Comparison of ENCODE assay signal across 16 mouse cellular contexts in the genomic region with DNA sequence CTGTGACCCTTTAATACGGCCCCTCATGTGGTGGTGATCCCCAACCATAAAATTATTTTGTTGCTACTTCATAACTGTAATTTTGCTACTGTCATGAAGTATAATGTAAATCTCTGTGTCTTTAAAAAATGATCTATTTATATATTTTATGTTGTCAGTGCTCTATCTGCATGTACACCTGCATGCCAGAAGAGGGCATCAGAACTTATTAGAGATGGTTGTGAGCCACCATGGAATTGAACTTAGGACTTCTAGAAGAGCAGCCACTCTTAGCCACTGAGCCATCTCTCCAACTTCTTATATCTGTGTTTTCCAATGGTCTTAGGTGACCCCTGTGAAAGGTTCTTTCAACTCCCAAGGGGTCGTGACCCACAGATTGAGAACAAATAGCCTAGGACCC. TPM values are rescaled to one million over a fixed set of nuclear protein-coding genes. Genes with fewer than 3 reads are reported as not detected.
A peak's percentile ranks its signal among the peaks of the same experiment; 100 is the strongest.
DNase-seq lines count a peak whose midpoint lies in the region; ATAC-seq and TF ChIP-seq lines count a peak whose summit lies in the region.
"Had no signal": no experiment of that assay in that cellular context is flagged by ENCODE, and none has a peak within 500 bp of the region (broad histone marks: within the 10 kb centered on the region; RNA-seq: fewer than 3 reads in every experiment).

No protein-coding gene starts in this region.

- H3K4me1 ChIP-seq in embryonic facial prominence, embryonic 11.5 days (ENCODE audit: control insufficient read depth, insufficient read depth, low read length), result no peaks in the 10 kb centered on the region
- peaks cover 11% of the 10 kb centered on the region for H3K4me1 ChIP-seq in embryonic facial prominence, embryonic 10.5 days
- H3K4me1 ChIP-seq in lung, embryonic 14.5 days (ENCODE audit: insufficient read depth), result no peaks in the 10 kb centered on the region
- H3K4me1 ChIP-seq: embryonic facial prominence, embryonic 15.5 days; heart, embryonic 10.5 days; hindbrain, embryonic 15.5 days; neural tube, embryonic 12.5 days had no signal

- H3K9me3 ChIP-seq in embryonic facial prominence, embryonic 11.5 days (replicated peaks; ENCODE audit: control insufficient read depth, low read length), result no peaks in the 10 kb centered on the region
- H3K9me3 ChIP-seq in embryonic facial prominence, embryonic 10.5 days, result no peaks in the 10 kb centered on the region
- no peaks in the 10 kb centered on the region for H3K9me3 ChIP-seq in lung, embryonic 14.5 days (ENCODE audit: low read depth, low read length)
- H3K9me3 ChIP-seq: embryonic facial prominence, embryonic 15.5 days; heart, embryonic 10.5 days; hindbrain, embryonic 15.5 days; limb, embryonic 12.5 days; neural tube, embryonic 12.5 days had no signal

- H3K4me3 ChIP-seq in embryonic facial prominence, embryonic 11.5 days (ENCODE audit: low read depth, low read length), result no peak overlapping the region
- no peak overlapping the region for H3K4me3 ChIP-seq in embryonic facial prominence, embryonic 10.5 days
- no peak overlapping the region for H3K4me3 ChIP-seq in lung, embryonic 14.5 days (ENCODE audit: low read depth, low read length)
- H3K4me3 ChIP-seq: embryonic facial prominence, embryonic 15.5 days; heart, embryonic 10.5 days; hindbrain, embryonic 15.5 days; limb, embryonic 12.5 days; megakaryocyte, embryonic 14.5 days; neural tube, embryonic 12.5 days had no signal

- no peak overlapping the region for H3K9ac ChIP-seq in embryonic facial prominence, embryonic 11.5 days (replicated peaks; ENCODE audit: low read length)
- no peak overlapping the region for H3K9ac ChIP-seq in lung, embryonic 14.5 days
- H3K9ac ChIP-seq: embryonic facial prominence, embryonic 15.5 days; hindbrain, embryonic 15.5 days; limb, embryonic 12.5 days; neural tube, embryonic 12.5 days had no signal

- no peaks in the 10 kb centered on the region for H3K27me3 ChIP-seq in embryonic facial prominence, embryonic 11.5 days (ENCODE audit: control insufficient read depth, insufficient read depth, low read length)
- no peaks in the 10 kb centered on the region for H3K27me3 ChIP-seq in embryonic facial prominence, embryonic 10.5 days (replicated peaks; ENCODE audit: low read depth, poor library complexity, severe bottlenecking)
- H3K27me3 ChIP-seq in lung, embryonic 14.5 days (ENCODE audit: insufficient read depth, low read length), result no peaks in the 10 kb centered on the region
- H3K27me3 ChIP-seq: embryonic facial prominence, embryonic 15.5 days; hindbrain, embryonic 15.5 days; limb, embryonic 12.5 days; megakaryocyte, embryonic 14.5 days; neural tube, embryonic 12.5 days had no signal

- ATAC-seq in embryonic facial prominence, embryonic 11.5 days (replicated peaks; ENCODE audit: insufficient number of reproducible peaks, low FRiP score, low TSS enrichment, low read depth), result no peak
- ATAC-seq in lung, embryonic 14.5 days (ENCODE audit: insufficient read depth), result no peak

- no peak for TF ChIP-seq POLR2A in brain, embryonic 14.5 days (IDR thresholded peaks at IDR 0.05; ENCODE audit: borderline replicate concordance, extremely low read depth, insufficient read depth, insufficient read length, poor library complexity, severe bottlenecking)

- H3K27ac ChIP-seq in embryonic facial prominence, embryonic 11.5 days (replicated peaks; ENCODE audit: low read depth, low read length), result no peak overlapping the region
- no peak overlapping the region for H3K27ac ChIP-seq in embryonic facial prominence, embryonic 10.5 days (replicated peaks)
- no peak overlapping the region for H3K27ac ChIP-seq in lung, embryonic 14.5 days (ENCODE audit: low read depth)
- H3K27ac ChIP-seq: embryonic facial prominence, embryonic 15.5 days; heart, embryonic 10.5 days; hindbrain, embryonic 15.5 days; limb, embryonic 12.5 days; neural tube, embryonic 12.5 days had no signal

- H3K36me3 ChIP-seq in embryonic facial prominence, embryonic 11.5 days (replicated peaks; ENCODE audit: control insufficient read depth, insufficient read depth, low read depth, low read length), result no peaks in the 10 kb centered on the region
- H3K36me3 ChIP-seq in embryonic facial prominence, embryonic 10.5 days (replicated peaks), result peaks cover 8% of the 10 kb centered on the region; the same call in 1 of the 2 replicates
- 0 out of 2 replicates have a peak, but pooled peaks cover 4% of the 10 kb centered on the region for H3K36me3 ChIP-seq in lung, embryonic 14.5 days (ENCODE audit: insufficient read depth)
- H3K36me3 ChIP-seq: embryonic facial prominence, embryonic 15.5 days; heart, embryonic 10.5 days; hindbrain, embryonic 15.5 days had no signal

- no peak overlapping the region for H3K4me2 ChIP-seq in embryonic facial prominence, embryonic 11.5 days (ENCODE audit: low read depth, low read length)
- no peak overlapping the region for H3K4me2 ChIP-seq in lung, embryonic 14.5 days
- H3K4me2 ChIP-seq: embryonic facial prominence, embryonic 15.5 days; hindbrain, embryonic 15.5 days; limb, embryonic 12.5 days; neural tube, embryonic 12.5 days had no signal

- DNase-seq in embryonic facial prominence, embryonic 11.5 days (ENCODE audit: low spot score), result peak; percentile 20
- no peak for DNase-seq in embryonic facial prominence, embryonic 10.5 days (ENCODE audit: low spot score)
- peak; percentile 24 for DNase-seq in lung, embryonic 14.5 days
- no peak for DNase-seq in lung, postnatal 25 days (ENCODE audit: low spot score)
- peak; percentile 5 for DNase-seq in brain, embryonic 14.5 days (ENCODE audit: low read depth)
- DNase-seq in retina, embryonic 14.5 days (ENCODE audit: low spot score), result peak; percentile 25
- no peak for DNase-seq in ovary, postnatal 36 days (ENCODE audit: low spot score)
- DNase-seq in frontal cortex, adult 2 months (ENCODE audit: extremely low spot score in 1 of 2, low spot score in 1 of 2), result no peak
- DNase-seq: spleen, adult 18-20 months; thymus, adult 18-20 months had no signal

- WGBS in embryonic facial prominence, embryonic 11.5 days, result 78% methylated on average over 2 of the region's 2 CpGs
- 81% methylated on average over 2 of the region's 2 CpGs for WGBS in embryonic facial prominence, embryonic 10.5 days
- 75% methylated on average over 2 of the region's 2 CpGs for WGBS in lung, embryonic 14.5 days

- TF ChIP-seq CTCF in lung, embryonic 14.5 days (IDR thresholded peaks at IDR 0.05; ENCODE audit: low read depth), result peak; percentile 40; the same call in 1 of the 2 replicates
- TF ChIP-seq CTCF in brain, embryonic 14.5 days (IDR thresholded peaks at IDR 0.05; ENCODE audit: borderline replicate concordance, extremely low read depth, insufficient read depth, insufficient read length), result no peak

RNA-seq across cellular contexts. Expression of gene Mmp19, which starts 17.8 kb away (rescaled TPM):
- 0.21 and 0.24 TPM in 2 replicates for polyA plus RNA-seq in embryonic facial prominence, embryonic 11.5 days (2014; fragmentation: Nextera tagmentation; extraction: Ambion mirVana)
- 0.26 and 0.30 TPM in 2 replicates for polyA plus RNA-seq in embryonic facial prominence, embryonic 10.5 days (2016; fragmentation: Nextera tagmentation; extraction: Ambion mirVana)
- polyA plus RNA-seq in lung, embryonic 14.5 days (2014; fragmentation: Nextera tagmentation; extraction: Ambion mirVana), result 1.5 and 2.1 TPM in 2 replicates
- polyA plus RNA-seq in brain, embryonic 14.5 days (2012; rRNA removed), result 0.54 and 0.77 TPM in 2 replicates
- 2.4 and 3.4 TPM in 2 replicates for polyA plus RNA-seq in frontal cortex, adult 2 months (2012; rRNA removed)

RNA-seq across cellular contexts. Expression of gene Pym1, which starts 25.2 kb away (rescaled TPM):
- 45.9 TPM in 2 replicates for polyA plus RNA-seq in embryonic facial prominence, embryonic 11.5 days (2014; fragmentation: Nextera tagmentation; extraction: Ambion mirVana)
- polyA plus RNA-seq in embryonic facial prominence, embryonic 10.5 days (2016; fragmentation: Nextera tagmentation; extraction: Ambion mirVana), result 56.6 and 60.0 TPM in 2 replicates
- 37.4 and 39.1 TPM in 2 replicates for polyA plus RNA-seq in lung, embryonic 14.5 days (2014; fragmentation: Nextera tagmentation; extraction: Ambion mirVana)
- polyA plus RNA-seq in brain, embryonic 14.5 days (2012; rRNA removed), result 58.2 and 65.4 TPM in 2 replicates
- 38.3 and 44.6 TPM in 2 replicates for polyA plus RNA-seq in frontal cortex, adult 2 months (2012; rRNA removed)

RNA-seq across cellular contexts. Expression of gene Dgka, which starts 28.2 kb away (rescaled TPM):
- 5.9 and 8.0 TPM in 2 replicates for polyA plus RNA-seq in embryonic facial prominence, embryonic 11.5 days (2014; fragmentation: Nextera tagmentation; extraction: Ambion mirVana)
- polyA plus RNA-seq in embryonic facial prominence, embryonic 10.5 days (2016; fragmentation: Nextera tagmentation; extraction: Ambion mirVana), result 5.2 and 6.3 TPM in 2 replicates
- 6.9 and 7.0 TPM in 2 replicates for polyA plus RNA-seq in lung, embryonic 14.5 days (2014; fragmentation: Nextera tagmentation; extraction: Ambion mirVana)
- 8.6 and 8.8 TPM in 2 replicates for polyA plus RNA-seq in brain, embryonic 14.5 days (2012; rRNA removed)
- polyA plus RNA-seq in frontal cortex, adult 2 months (2012; rRNA removed), result 14.8 and 15.6 TPM in 2 replicates

RNA-seq across cellular contexts. Expression of gene Dnajc14, which starts 31.0 kb away (rescaled TPM):
- 33.8 and 35.0 TPM in 2 replicates for polyA plus RNA-seq in embryonic facial prominence, embryonic 11.5 days (2014; fragmentation: Nextera tagmentation; extraction: Ambion mirVana)
- polyA plus RNA-seq in embryonic facial prominence, embryonic 10.5 days (2016; fragmentation: Nextera tagmentation; extraction: Ambion mirVana), result 51.9 and 53.7 TPM in 2 replicates
- polyA plus RNA-seq in lung, embryonic 14.5 days (2014; fragmentation: Nextera tagmentation; extraction: Ambion mirVana), result 34.9 and 38.2 TPM in 2 replicates
- 18.6 and 30.5 TPM in 2 replicates for polyA plus RNA-seq in brain, embryonic 14.5 days (2012; rRNA removed)
- polyA plus RNA-seq in frontal cortex, adult 2 months (2012; rRNA removed), result 24.2 and 25.3 TPM in 2 replicates

RNA-seq across cellular contexts. Expression of gene Tmem198b, which starts 31.3 kb away (rescaled TPM):
- polyA plus RNA-seq in embryonic facial prominence, embryonic 11.5 days (2014; fragmentation: Nextera tagmentation; extraction: Ambion mirVana), result 14.2 and 14.8 TPM in 2 replicates
- polyA plus RNA-seq in embryonic facial prominence, embryonic 10.5 days (2016; fragmentation: Nextera tagmentation; extraction: Ambion mirVana), result 16.9 and 17.9 TPM in 2 replicates
- 12.1 and 15.1 TPM in 2 replicates for polyA plus RNA-seq in lung, embryonic 14.5 days (2014; fragmentation: Nextera tagmentation; extraction: Ambion mirVana)
- 24.2 and 29.0 TPM in 2 replicates for polyA plus RNA-seq in brain, embryonic 14.5 days (2012; rRNA removed)
- 21.8 and 22.3 TPM in 2 replicates for polyA plus RNA-seq in frontal cortex, adult 2 months (2012; rRNA removed)

Comparison
In these comparisons a context has a peak if more than half of its experiments do, and no peak if none do; other contexts are left out.
1. DNase-seq: peak in embryonic facial prominence, embryonic 11.5 days (single experiment), lung, embryonic 14.5 days (single experiment), brain, embryonic 14.5 days (single experiment) and retina, embryonic 14.5 days (single experiment); none in embryonic facial prominence, embryonic 10.5 days (single experiment), lung, postnatal 25 days (single experiment), ovary, postnatal 36 days (single experiment) and frontal cortex, adult 2 months (0 of 2).